Mouse (Mus musculus) left cerebral cortex, adult 9 months (tissue): ENCODE data around the gene Olfr631.
A peak's percentile ranks its signal among the peaks of the same experiment; 100 is the strongest.
"Not testable (repeated sequence)": the region's sequence is repeated elsewhere in the genome, so short reads cannot be mapped to it uniquely, and the experiment has no call there.

Experiments
- DNase-seq, 2 experiments: peaks; one replicate each; pipeline ENCODE4 v3.0.0; 2022; ENCODE audit warnings: low spot score in 2 of 2

Gene Olfr631

DNA sequence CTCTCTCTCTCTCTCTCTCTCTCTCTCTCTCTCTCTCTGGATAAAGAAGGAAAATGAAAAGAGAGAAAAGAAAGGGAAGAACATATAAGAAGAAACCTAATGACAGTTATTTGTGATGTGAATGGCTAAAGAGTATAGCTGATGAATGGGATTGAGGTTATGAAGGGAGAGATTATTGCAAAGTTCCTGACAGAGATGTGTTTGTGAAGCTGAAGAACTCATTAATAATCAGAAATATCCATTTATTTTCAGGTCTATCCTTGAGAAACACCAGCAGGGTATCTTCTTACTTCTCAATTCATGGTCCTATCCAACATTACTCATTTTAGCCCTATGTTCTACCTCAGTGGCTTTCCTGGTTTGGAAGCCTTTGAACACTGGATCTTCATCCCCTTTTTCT lies at the start of gene Olfr631:
Gene Olfr631 (plus strand): TSS at position 301 of the 400 bp plus-strand sequence.
- no peak for DNase-seq

DNA sequence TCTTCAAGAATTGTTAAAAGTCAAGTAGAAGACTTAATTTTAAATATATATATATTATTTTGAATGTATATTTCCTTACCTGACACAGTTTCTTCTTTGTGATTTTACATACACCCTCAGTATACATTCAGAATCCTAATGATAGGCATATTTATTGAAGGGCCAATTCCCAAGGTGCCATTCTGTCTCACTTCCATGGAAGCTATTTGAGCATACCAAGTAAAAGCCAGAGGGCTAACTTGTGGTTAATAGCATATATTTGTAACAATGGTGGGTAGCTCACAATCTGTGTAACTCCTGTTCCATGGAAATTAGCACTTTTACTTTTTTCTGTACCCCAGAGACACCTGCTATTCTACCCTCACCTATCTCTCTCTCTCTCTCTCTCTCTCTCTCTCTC lies 42.5 kb upstream of the Olfr631 start, which contains the start of gene Olfr66:
Gene Olfr66 (minus strand): TSS at position 101 of the 400 bp plus-strand sequence.
- no peak for DNase-seq

GRCm38 (mm10) chr7:103894385-103894784 lies 34.2 kb upstream of the Olfr631 start, which contains the start of gene Olfr64:
Gene Olfr64 (minus strand): TSS chr7:103894485.
- DNase-seq = no peak

DNA sequence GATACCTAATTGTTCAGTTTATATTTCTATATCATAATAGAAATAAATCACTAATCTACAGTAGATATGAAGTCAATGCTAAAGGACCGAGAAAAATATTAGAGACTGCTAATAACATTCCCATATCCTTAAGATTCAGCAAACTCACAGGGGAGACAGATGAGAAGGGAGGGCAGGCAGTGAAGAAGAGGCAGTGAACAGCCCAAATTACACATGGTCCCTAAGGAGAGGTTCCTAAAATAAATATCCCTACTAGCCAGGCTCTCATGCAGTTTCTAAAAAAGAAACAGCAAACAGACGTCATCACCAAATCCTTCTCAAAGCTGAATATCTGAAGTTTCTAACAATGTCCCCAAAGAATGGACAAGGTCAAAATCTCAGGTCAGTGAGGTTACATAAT lies 25.4 kb upstream of the Olfr631 start, which contains the start of gene Olfr65:
Gene Olfr65 (plus strand): TSS at position 301 of the 400 bp plus-strand sequence.
- DNase-seq = no peak

GRCm38 (mm10) chr7:103910047-103910446 lies 18.6 kb upstream of the Olfr631 start:
- DNase-seq = no peak

- DNase-seq = no peak
Observed at GRCm38 (mm10) chr7:103912969-103913511, 15.6 kb upstream of the Olfr631 start.

- DNase-seq = no peak
Observed at GRCm38 (mm10) chr7:103915338-103915737, 13.3 kb upstream of the Olfr631 start.

- no peak for DNase-seq
Observed at GRCm38 (mm10) chr7:103934264-103934663, 5.6 kb downstream of the Olfr631 start, which contains the start of gene Olfr632. Gene Olfr632 (plus strand): TSS chr7:103934347.

DNA sequence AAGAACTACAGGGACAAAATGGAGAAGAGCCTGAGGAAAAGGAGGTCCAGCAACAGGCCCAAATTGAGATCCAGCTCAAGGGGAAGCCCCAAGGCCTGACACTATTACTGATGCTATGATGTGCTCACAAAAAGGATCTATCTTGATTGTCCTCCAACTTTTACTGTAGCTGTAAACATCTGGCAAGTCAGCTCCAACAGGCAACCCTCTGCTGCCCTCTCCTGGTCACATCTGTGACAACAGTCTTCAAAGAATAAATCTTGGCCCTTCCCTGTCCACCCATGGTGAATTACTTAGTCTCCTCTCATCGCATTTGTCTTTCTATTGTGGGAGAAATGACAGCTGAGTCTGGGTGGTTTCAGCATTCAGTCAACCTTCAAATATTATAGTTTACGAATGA lies 14.1 kb downstream of the Olfr631 start:
- DNase-seq = peak in 1 of 2 experiments; percentile 5

DNA sequence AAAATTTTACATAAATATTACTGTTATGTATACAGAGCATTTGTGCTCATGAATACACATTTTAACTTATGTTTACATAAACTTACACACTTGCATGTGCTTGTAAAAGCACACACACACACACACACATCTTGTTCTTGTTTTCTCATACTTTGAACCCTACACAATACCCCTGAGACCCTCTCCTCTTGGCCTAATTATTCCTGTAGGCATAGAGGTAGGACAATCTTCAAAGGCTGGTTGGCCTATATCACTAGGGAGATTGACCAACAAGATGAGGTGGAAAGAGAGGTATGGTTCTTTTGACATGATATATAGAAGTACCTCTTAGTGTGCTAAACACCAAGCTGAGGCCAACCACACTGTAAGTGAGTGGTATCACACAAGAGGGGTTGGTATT lies 15.5 kb downstream of the Olfr631 start, which contains the start of gene Olfr633:
Gene Olfr633 (plus strand): TSS at position 301 of the 400 bp plus-strand sequence.
- no peak for DNase-seq

DNA sequence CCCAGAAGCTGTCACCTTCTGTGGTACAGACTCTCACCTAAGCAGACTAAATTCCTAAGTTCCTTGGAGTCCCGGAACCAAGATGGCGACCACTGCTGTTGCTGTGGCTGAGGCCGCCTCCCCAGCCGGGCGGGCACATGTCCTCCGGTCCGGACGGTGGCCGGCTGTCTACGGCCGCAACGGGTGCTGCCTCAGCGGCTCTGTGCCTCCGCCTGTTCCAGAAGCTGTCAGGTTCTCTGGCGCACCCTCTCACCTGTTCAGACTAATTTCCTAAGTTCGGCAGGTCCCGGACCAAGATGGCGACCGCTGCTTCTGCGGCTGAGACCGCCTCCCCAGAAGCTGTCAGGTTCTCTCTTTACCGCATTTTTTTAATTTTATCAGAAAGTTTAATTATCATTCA lies 38.2 kb downstream of the Olfr631 start:
- DNase-seq = not testable (repeated sequence)

- DNase-seq = no peak
Observed at GRCm38 (mm10) chr7:103970852-103971251, 42.2 kb downstream of the Olfr631 start, which contains the start of gene Olfr635. Gene Olfr635 (plus strand): TSS chr7:103971152.

- no peak for DNase-seq
Observed at GRCm38 (mm10) chr7:103971782-103972181, 43.2 kb downstream of the Olfr631 start.
